Mouse (Mus musculus) c-Kit-positive CD71-positive TER-119-positive erythroid progenitor cells, embryonic 14.5 days (primary cell): Measurements from ENCODE around the gene Scimp.
"Not testable (repeated sequence)": the region's sequence is repeated elsewhere in the genome, so short reads cannot be mapped to it uniquely, and the experiment has no call there.

ENCODE experiments used
- DNase-seq: peaks from one replicate; pipeline ENCODE4 v3.0.0-alpha.2; 2013; ENCODE audit warnings: low spot score

Scimp gene

DNA sequence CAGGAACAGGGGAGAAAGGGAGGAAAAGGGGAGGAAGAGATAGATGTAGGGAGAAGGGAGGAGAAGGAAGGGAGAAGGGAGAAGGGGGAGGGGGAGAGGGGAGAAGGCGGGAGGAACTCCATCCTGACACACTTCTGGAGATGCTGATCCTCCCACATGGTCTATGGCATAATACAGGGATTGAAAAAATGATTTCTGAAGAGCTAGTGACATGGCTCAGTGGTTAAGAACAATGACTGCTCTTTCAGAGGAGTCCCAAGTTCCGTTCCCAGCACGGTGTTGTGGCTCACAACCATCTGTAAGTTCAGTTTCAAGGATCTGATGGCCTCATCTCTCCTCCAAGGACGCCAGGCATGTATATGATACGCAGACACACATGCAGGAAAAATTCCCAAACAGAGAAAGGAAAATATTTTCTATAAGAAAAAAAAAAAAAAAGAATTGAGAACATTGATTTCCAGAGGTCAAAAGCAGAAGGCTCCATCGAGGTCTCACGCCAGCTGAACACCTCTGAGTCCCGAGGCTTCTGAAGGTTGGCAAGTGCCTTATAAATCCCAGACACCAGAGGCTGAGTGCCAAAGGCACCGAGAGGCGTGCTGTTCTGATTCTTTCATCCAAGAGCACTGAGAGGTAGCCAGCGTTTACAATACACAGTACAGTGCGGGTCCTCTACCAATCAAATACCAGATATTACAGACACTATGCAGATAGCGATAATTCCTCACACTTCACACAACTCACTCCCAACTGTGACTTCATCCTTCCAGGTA, 730 bp downstream of the Scimp start:
- DNase-seq: no peak

- DNase-seq: no peak
These were observed 1.3 kb downstream of the Scimp start for GRCm38 (mm10) chr11:70811041-70811440.

DNA sequence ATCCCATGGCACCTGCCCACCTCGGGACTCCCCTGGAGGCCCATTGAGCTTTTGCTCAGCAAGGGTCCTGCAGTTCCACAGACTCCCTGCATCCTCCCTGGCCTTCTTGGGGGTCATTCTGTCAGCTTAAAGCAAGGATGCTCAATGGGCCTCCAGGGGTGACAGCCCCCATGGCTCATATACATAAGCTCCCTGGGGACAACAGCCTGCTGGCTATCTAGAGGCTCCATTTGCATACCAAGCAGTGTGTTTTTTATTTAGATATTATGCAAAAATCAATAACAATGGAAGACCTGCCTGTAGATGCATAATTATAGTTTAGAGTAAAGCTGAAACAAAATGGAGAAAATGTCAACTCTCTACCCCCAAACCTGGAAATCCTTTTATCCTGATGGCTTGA, 3.4 kb downstream of the Scimp start:
- no peak for DNase-seq

- no peak for DNase-seq
These were observed 4.3 kb downstream of the Scimp start for GRCm38 (mm10) chr11:70808101-70808500.

- no peak for DNase-seq
These were observed 4.8 kb downstream of the Scimp start for GRCm38 (mm10) chr11:70807630-70808029.

DNA sequence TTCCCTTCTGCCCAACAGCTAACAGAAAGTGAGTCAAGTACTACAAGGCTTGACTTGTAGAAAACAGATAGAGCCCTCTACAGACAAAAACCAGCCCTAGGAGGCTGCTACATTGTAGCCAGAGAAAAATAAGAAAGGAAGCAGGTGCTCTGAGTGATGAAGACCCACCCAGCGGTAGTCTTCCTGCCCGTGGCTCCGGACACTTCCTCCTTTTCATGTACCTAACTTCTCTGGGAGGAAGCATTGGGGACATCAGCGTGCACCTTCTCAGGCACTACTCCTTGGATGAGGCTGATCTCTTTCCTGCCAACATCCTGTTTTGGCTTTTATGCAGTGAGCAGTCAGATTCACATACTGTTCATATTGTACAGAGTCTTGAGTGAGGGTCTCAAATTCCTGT, 5.7 kb downstream of the Scimp start:
- DNase-seq: no peak

DNA sequence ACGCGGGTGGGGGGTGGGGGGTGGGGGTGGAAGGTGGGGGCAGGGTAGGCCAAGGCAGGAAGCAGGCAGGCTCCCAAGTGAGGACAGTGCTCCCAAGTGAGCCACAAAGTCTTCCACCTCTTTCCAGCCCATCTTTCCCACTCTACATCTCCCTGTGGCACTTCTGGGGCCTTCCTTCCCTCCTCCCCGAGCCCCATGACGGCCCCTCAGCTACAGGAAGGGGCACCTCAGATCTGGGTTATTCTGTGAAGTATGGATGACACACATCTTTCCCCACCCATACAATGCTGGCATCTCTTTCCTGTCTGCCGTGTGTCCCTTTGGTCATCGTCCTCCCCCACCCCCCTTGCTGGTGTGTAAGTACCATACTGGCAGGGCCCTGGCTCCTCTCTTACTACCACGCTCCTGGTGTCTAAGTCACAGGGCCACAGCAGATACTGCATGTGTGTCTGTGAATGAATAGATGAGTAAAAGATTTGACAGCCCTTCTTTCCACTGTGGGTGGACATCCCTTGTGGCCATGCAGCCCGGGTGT, 6.7 kb downstream of the Scimp start:
- no peak for DNase-seq

GRCm38 (mm10) chr11:70804395-70804794, 8.0 kb downstream of the Scimp start:
- no peak for DNase-seq

DNA sequence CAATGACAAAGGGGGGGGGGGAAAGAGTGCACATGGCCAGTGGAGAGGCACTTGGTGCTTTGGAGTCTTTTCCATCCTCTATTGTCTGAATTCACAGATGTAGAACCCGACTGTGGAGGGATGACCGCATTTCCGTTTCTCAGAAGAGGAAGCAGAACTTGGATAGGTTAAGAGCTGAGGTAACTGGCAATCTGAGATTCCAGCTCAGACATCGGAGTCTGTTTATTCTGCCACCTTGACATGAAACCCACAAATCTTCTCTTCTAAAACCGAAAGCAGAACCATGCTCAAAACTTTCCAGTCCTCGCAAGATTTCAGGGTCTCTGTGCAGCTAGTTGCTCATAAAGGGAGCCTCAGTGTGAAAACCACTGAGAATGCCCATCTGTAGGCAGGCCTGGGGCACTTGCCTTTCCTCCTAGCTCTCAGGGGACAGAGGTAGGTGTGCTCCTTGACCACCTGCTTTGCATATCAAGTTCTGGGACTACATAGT, 8.6 kb downstream of the Scimp start:
- no peak for DNase-seq

GRCm38 (mm10) chr11:70802865-70803261, 9.5 kb downstream of the Scimp start:
- DNase-seq: no peak

- DNase-seq: no peak
These were observed 10.1 kb downstream of the Scimp start for GRCm38 (mm10) chr11:70802208-70802864.

DNA sequence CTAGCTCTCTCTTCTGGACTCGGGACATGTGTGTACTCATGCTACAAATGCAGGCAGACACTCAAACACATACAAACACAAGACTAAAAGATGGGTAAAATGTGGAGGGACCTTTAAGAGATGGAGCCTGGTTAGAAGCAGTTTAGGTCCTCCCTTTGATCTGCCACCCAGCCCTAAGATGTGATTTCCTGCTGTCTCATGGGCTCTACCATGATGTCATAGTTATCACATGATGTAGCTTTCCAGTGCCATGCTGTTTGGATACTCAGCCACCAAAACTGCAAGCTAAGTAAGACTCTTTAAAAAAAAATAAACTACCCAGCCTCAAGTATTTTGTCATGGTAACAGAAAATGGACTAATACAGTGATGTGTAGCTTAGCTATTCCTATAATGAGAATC, 20.0 kb downstream of the Scimp start:
- no peak for DNase-seq

GRCm38 (mm10) chr11:70791676-70792075, 20.7 kb downstream of the Scimp start:
- no peak for DNase-seq

DNA sequence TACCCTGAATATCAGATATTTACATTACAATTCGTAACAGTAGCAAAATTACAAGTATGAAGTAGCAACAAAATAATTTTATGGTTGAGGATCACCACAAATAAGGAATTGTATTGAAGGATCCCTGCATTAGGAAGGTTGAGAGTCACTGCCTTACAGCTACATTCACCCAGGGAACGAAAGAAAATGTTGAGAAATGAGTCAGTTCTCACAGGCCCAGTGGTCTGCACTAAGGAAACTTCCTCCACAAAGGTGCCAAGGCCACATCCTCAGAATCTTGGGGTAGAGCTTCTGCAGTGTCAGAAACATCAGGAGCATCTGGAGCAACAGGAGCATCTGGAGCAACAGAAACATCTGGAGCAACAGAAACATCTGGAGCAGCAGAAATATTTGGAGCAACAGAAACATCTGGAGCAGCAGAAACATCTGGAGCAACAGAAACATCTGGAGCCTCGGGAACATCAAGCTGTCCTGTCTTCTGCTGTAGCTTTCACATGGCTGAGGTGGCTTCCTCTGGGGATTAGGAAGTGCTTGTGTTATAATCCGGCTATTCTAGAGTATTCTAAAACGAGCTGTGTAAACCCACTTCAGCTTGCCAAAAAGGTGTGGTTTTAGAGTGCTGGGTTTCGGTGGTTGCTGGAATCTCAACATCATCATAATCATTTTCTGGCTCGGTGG, 21.4 kb downstream of the Scimp start:
- DNase-seq: no peak

GRCm38 (mm10) chr11:70790426-70790825, 22.0 kb downstream of the Scimp start:
- no peak for DNase-seq

DNA sequence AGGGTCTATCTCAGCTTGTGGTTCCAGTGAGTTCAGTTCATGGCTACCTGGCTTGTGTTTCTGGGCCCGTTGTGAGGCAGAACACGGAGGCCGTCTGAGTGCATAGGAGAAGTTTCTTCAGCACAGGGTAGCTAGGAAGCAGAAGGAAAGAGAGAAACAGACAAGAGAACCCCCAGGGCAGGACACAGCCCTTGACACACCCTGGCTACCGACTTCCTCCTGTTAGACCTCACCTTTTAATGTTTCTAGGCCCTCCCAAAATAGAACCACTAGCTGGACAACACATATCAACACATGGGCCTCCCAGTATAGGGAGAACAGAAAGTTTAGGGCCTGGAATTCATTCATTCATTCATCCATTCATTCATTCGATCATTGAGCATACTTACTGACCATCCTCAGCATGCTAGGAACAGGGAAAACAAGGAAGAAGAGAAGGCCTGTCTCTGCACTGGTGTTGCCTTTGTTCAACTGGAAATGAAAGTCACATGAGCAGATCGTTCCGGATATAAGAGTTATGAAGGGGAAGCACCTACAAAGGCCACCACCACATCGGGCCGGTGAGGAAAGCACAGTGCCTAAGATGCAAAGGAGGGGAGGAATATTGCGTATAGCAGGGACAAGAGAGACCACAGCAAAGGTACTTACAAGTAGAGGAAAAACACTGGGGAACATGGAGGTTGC, 23.3 kb downstream of the Scimp start:
- DNase-seq: no peak

DNA sequence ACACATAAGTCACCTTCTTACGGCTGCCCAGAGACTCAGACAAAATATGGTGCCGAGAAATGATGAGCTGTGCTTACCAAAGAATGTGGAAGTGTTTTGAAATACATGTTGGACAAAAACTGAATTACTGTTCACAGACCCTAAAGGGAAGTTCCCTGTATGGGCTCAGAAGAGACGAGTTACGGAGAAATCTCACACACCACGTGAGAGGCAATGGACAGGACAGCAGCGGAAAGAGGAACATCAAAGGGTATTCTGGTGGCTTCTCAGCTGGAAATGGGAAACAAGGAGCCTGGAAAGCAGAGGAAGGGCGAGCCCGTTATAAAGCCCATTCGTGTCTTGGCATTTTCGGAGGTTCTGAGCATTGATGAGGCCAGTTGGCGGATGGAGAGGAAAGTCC, 25.3 kb downstream of the Scimp start:
- no peak for DNase-seq

DNA sequence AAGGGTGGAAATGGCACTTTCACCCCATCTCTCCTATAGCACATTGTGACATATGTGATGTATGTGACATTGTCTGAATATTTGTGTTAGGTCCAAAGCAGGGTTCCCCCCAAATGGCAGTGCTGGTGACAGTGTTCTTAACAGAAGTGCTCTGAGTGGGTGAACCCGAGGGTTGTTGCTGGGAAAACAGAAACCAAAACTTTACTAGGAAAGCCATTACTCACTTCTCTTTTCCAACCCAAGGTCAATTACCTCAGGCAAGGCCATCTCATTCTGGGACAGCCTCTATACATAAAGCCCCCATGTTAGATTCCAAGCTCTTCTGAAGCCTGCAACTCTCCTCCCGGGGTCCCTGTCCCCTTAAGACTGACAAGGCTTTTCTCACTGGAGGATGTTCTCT, 26.5 kb downstream of the Scimp start:
- DNase-seq: no peak

- DNase-seq: not testable (repeated sequence)
These were observed 34.3 kb downstream of the Scimp start for GRCm38 (mm10) chr11:70778058-70778457.

- DNase-seq: no peak
These were observed 34.8 kb downstream of the Scimp start for GRCm38 (mm10) chr11:70777634-70778033.

GRCm38 (mm10) chr11:70776830-70777571, 35.4 kb downstream of the Scimp start:
- DNase-seq: peak; percentile 59
